Mouse (Mus musculus) thymus, adult 2 months (tissue): ENCODE results near the gene Adgrg3.

ENCODE experiments used
- CTCF ChIP-seq: fragments of 200-500 bp; IDR thresholded peaks from 2 replicates; pipeline ENCODE4 v1.5.1; 2012; ENCODE audit warnings: mild to moderate bottlenecking, control low read depth, low read length, moderate library complexity, borderline replicate concordance; ENCODE audit not compliant: control insufficient read depth, poor library complexity, insufficient read depth; ENCODE audit errors: extremely low read depth
- POLR2A ChIP-seq: fragments of 200-500 bp; IDR thresholded peaks from 2 replicates; pipeline ENCODE4 v1.6.1; 2012; ENCODE audit warnings: mild to moderate bottlenecking, low read length, control low read depth, moderate library complexity; ENCODE audit not compliant: control insufficient read depth, poor library complexity, insufficient read depth; ENCODE audit errors: extremely low read depth

GRCm38 (mm10) chr8:95047884-95048680 is 30.6 kb downstream of the Adgrg3 start:
- TF ChIP-seq CTCF (no peak), POLR2A (no peak)
